Mouse (Mus musculus) c-Kit-negative CD71-positive TER-119-positive erythroid progenitor cells, embryonic 14.5 days (primary cell): ENCODE data around the gene Dhtkd1.
A peak's percentile ranks its signal among the peaks of the same experiment; 100 is the strongest.

Experiments used
- DNase-seq: peaks from one replicate; pipeline ENCODE4 v3.0.0-alpha.2; 2013; ENCODE audit warnings: low read depth, low spot score

Gene Dhtkd1

GRCm38 (mm10) chr2:5931938-5932337 is 10.7 kb downstream of the Dhtkd1 start:
- DNase-seq = no peak

GRCm38 (mm10) chr2:5930291-5931054 is 12.1 kb downstream of the Dhtkd1 start:
- DNase-seq = no peak

- DNase-seq = no peak
These were observed 12.8 kb downstream of the Dhtkd1 start for GRCm38 (mm10) chr2:5929793-5930192.

GRCm38 (mm10) chr2:5927481-5927880 is 15.1 kb downstream of the Dhtkd1 start:
- DNase-seq = no peak

GRCm38 (mm10) chr2:5923786-5924185 is 18.8 kb downstream of the Dhtkd1 start:
- no peak for DNase-seq

GRCm38 (mm10) chr2:5922823-5923222 is 19.8 kb downstream of the Dhtkd1 start:
- DNase-seq = no peak

GRCm38 (mm10) chr2:5911282-5911965 is 31.2 kb downstream of the Dhtkd1 start:
- DNase-seq = no peak

GRCm38 (mm10) chr2:5906625-5907024 is 36.0 kb downstream of the Dhtkd1 start:
- DNase-seq = peak; percentile 54

- DNase-seq = no peak
These were observed 36.5 kb downstream of the Dhtkd1 start for GRCm38 (mm10) chr2:5906092-5906491.

GRCm38 (mm10) chr2:5900145-5900544 is 42.4 kb downstream of the Dhtkd1 start:
- DNase-seq = no peak

GRCm38 (mm10) chr2:5894843-5895570 is 47.6 kb downstream of the Dhtkd1 start, which contains the start of gene Sec61a2:
TSS of gene Sec61a2 (minus strand) at chr2:5895432.
- DNase-seq = peak; percentile 97

GRCm38 (mm10) chr2:5894296-5894695 is 48.3 kb downstream of the Dhtkd1 start:
- no peak for DNase-seq

GRCm38 (mm10) chr2:5889412-5889811 is 53.2 kb downstream of the Dhtkd1 start:
- DNase-seq = no peak

- no peak for DNase-seq
These were observed 53.7 kb downstream of the Dhtkd1 start for GRCm38 (mm10) chr2:5888865-5889264.

GRCm38 (mm10) chr2:5877446-5877845 is 65.1 kb downstream of the Dhtkd1 start:
- no peak for DNase-seq

GRCm38 (mm10) chr2:5869746-5870145 is 72.8 kb downstream of the Dhtkd1 start:
- no peak for DNase-seq

GRCm38 (mm10) chr2:5867681-5868080 is 74.9 kb downstream of the Dhtkd1 start:
- no peak for DNase-seq

GRCm38 (mm10) chr2:5862834-5863233 is 79.8 kb downstream of the Dhtkd1 start, which contains the start of gene Gm13199:
TSS of gene Gm13199 (minus strand) at chr2:5862934.
- no peak for DNase-seq

- no peak for DNase-seq
These were observed 90.7 kb downstream of the Dhtkd1 start for GRCm38 (mm10) chr2:5851866-5852265.

GRCm38 (mm10) chr2:5851116-5851515 is 91.5 kb downstream of the Dhtkd1 start:
- DNase-seq = no peak
